Comparison of ENCODE assay signal across 42 mouse cellular contexts in the genomic region with DNA sequence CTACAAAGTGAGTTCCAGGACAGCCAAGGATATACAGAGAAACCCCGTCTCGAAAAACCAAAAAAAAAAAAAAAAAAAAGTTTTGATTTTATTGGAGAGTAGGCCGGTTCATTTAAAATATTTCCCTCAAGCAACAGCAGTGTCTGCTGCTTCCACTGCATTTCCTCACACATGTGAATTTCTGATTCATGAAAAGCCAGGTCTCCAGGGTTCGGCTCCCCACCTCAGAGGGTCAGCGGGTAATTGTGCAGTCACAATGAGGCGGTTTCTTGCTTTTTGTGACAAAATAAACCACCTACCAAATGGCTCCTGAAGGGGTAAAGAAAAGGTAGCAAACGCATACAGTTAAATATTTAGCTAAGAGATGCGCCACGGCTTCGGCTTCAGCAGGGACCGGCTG. TPM values are rescaled to one million over a fixed set of nuclear protein-coding genes. Genes with fewer than 3 reads are reported as not detected.
"Had no signal": no experiment of that assay in that cellular context is flagged by ENCODE, and none has a peak within 500 bp of the region (broad histone marks: within the 10 kb centered on the region; RNA-seq: fewer than 3 reads in every experiment).

Gene BC048507, plus strand, starts transcription at position 301 of the 400 bp plus-strand sequence.

- H3K36me3 ChIP-seq: heart, embryonic 15.5 days; hindbrain, embryonic 13.5 days; hindbrain, embryonic 15.5 days; kidney, embryonic 15.5 days; limb, embryonic 13.5 days; limb, embryonic 15.5 days; liver, embryonic 12.5 days had no signal

- H3K9ac ChIP-seq: heart, embryonic 15.5 days; hindbrain, embryonic 13.5 days; hindbrain, embryonic 15.5 days; kidney, embryonic 15.5 days; limb, embryonic 13.5 days; limb, embryonic 15.5 days; liver, embryonic 12.5 days had no signal

- H3K4me1 ChIP-seq: heart, embryonic 15.5 days; hindbrain, embryonic 13.5 days; hindbrain, embryonic 15.5 days; kidney, embryonic 15.5 days; limb, embryonic 13.5 days; limb, embryonic 15.5 days; liver, embryonic 12.5 days had no signal

- H3K4me2 ChIP-seq: heart, embryonic 11.5 days; heart, embryonic 15.5 days; hindbrain, embryonic 13.5 days; hindbrain, embryonic 15.5 days; kidney, embryonic 15.5 days; limb, embryonic 13.5 days; limb, embryonic 15.5 days; liver, embryonic 12.5 days had no signal

- H3K9me3 ChIP-seq: heart, embryonic 15.5 days; hindbrain, embryonic 13.5 days; hindbrain, embryonic 15.5 days; kidney, embryonic 15.5 days; limb, embryonic 13.5 days; limb, embryonic 15.5 days; liver, embryonic 12.5 days had no signal

- DNase-seq: gastrocnemius, postnatal 14 days; gastrocnemius, postnatal 36 days; heart, adult 11 months; heart, adult 2 months; heart, postnatal 14 days; heart, postnatal 36 days; kidney, adult 11 months; kidney, adult 2 months; kidney, adult 9 months; kidney, postnatal 14 days; kidney, postnatal 36 days; layer of hippocampus, adult 9-11 months; layer of hippocampus, postnatal 36 days; left cerebral cortex, postnatal 4 days had no signal

- H3K4me3 ChIP-seq: heart, adult 2 months; heart, embryonic 15.5 days; hindbrain, embryonic 13.5 days; hindbrain, embryonic 15.5 days; kidney, embryonic 15.5 days; limb, embryonic 13.5 days; limb, embryonic 15.5 days; liver, embryonic 12.5 days had no signal

- H3K27ac ChIP-seq: heart, adult 2 months; heart, embryonic 15.5 days; hindbrain, embryonic 13.5 days; hindbrain, embryonic 15.5 days; hindbrain, postnatal 0 days; kidney, embryonic 15.5 days; kidney, postnatal 0 days; limb, embryonic 13.5 days; limb, embryonic 15.5 days; liver, embryonic 12.5 days had no signal

- H3K27me3 ChIP-seq: heart, embryonic 15.5 days; hindbrain, embryonic 13.5 days; hindbrain, embryonic 15.5 days; kidney, embryonic 15.5 days; limb, embryonic 13.5 days; limb, embryonic 15.5 days; liver, embryonic 12.5 days had no signal

- ATAC-seq: hindbrain, postnatal 0 days; intestine, embryonic 16.5 days; liver, embryonic 12.5 days had no signal

RNA-seq across cellular contexts. Expression of gene BC048507, which starts in this region (rescaled TPM):
- total RNA-seq: gastrocnemius, adult 18-20 months; gastrocnemius, adult 8-10 months; gastrocnemius, postnatal 14 days; gastrocnemius, postnatal 36 days; heart, adult 2 months; heart, postnatal 14 days; heart, postnatal 36 days; hematopoietic stem cell, adult 5-6 weeks; hindbrain, postnatal 0 days; layer of hippocampus, adult 18-20 months; layer of hippocampus, adult 8-10 months; layer of hippocampus, postnatal 14 days; layer of hippocampus, postnatal 36 days; left cerebral cortex, adult 18-20 months; left cerebral cortex, adult 8-10 months; left cerebral cortex, postnatal 10 days; left cerebral cortex, postnatal 25 days; left cerebral cortex, postnatal 4 days; liver, adult 2 months had no signal
- polyA plus RNA-seq: gonadal fat pad, adult 2 months; heart, adult 2 months; heart, embryonic 11.5 days; heart, embryonic 15.5 days; heart, postnatal 0 days; hindbrain, embryonic 11.5 days; hindbrain, embryonic 13.5 days; hindbrain, embryonic 15.5 days; hindbrain, postnatal 0 days; intestine, embryonic 14.5 days; intestine, embryonic 16.5 days; kidney, adult 2 months; kidney, embryonic 15.5 days; kidney, postnatal 0 days; large intestine, adult 2 months; limb, embryonic 11.5 days; limb, embryonic 13.5 days; limb, embryonic 15.5 days; liver, adult 2 months; liver, embryonic 12.5 days had no signal
